Mouse (Mus musculus) C2C12 (cell line): ENCODE measurements at regions not wholly inside any gene's neighbourhood (a gene's known extent, or its start where the extent isn't known, plus 50 kb on each side); places are given as distances from the start of the nearest gene placed in this dataset.

Source experiments
- H3K27me3 ChIP-seq: one replicate; pipeline ENCODE4 v1.6.1; 2011; ENCODE audit not compliant: control insufficient read depth, insufficient read depth, insufficient read length
- H3K36me3 ChIP-seq: one replicate; pipeline ENCODE4 v1.6.1; 2011; ENCODE audit not compliant: control insufficient read depth, insufficient read depth
- H3K4me3 ChIP-seq: one replicate; pipeline ENCODE4 v1.5.1; 2011; ENCODE audit warnings: mild to moderate bottlenecking, control low read depth; ENCODE audit not compliant: poor library complexity, insufficient read depth, severe bottlenecking
- H3K79me2 ChIP-seq: one replicate; pipeline ENCODE4 v1.6.1; 2011; ENCODE audit not compliant: control insufficient read depth, insufficient read depth
- H3K79me3 ChIP-seq: one replicate; pipeline ENCODE4 v1.6.1; 2011; ENCODE audit warnings: low read depth, control low read depth
- H3ac ChIP-seq: one replicate; pipeline ENCODE3; 2011; ENCODE audit warnings: low read depth; ENCODE audit not compliant: control insufficient read depth, insufficient read length
- CEBPB ChIP-seq: IDR thresholded peaks from one replicate; pipeline ENCODE4 v1.6.1; 2011; ENCODE audit warnings: low read depth, mild to moderate bottlenecking, control low read depth, moderate library complexity
- CTCF ChIP-seq: IDR thresholded peaks from one replicate; pipeline ENCODE4 v1.5.1; 2011; ENCODE audit not compliant: control insufficient read depth, insufficient read depth, insufficient read length
- FOSL1 ChIP-seq: IDR thresholded peaks from one replicate; pipeline ENCODE4 v1.8.0; 2011; ENCODE audit warnings: mild to moderate bottlenecking, low read length; ENCODE audit not compliant: poor library complexity, insufficient read depth, severe bottlenecking
- MAX ChIP-seq: IDR thresholded peaks from one replicate; pipeline ENCODE4 v1.6.1; 2011; ENCODE audit warnings: mild to moderate bottlenecking, control low read depth
- MYOD1 ChIP-seq: IDR thresholded peaks from one replicate; pipeline ENCODE4 v1.6.1; 2011; ENCODE audit warnings: low read depth; ENCODE audit not compliant: control insufficient read depth, insufficient read length
- MYOG ChIP-seq: IDR thresholded peaks from one replicate; pipeline ENCODE4 v1.6.1; 2011; ENCODE audit not compliant: control insufficient read depth, insufficient read length; ENCODE audit errors: extremely low read depth
- USF1 ChIP-seq: IDR thresholded peaks from one replicate; pipeline ENCODE4 v1.6.1; 2011; ENCODE audit warnings: low read depth, mild to moderate bottlenecking, control low read depth, moderate library complexity

GRCm38 (mm10) chr11:23097223-23097490 lies 89.8 kb downstream of the Fam161a start:
- Histone ChIP-seq H3K36me3 (no peaks in the 10 kb centered on the region), H3ac (no peak overlapping the region), H3K27me3 (no peaks in the 10 kb centered on the region), H3K79me2 (no peaks in the 10 kb centered on the region), H3K79me3 (no peaks in the 10 kb centered on the region), H3K4me3 (no peak overlapping the region)
- TF ChIP-seq MAX (no peak), CEBPB (no peak), USF1 (no peak), MYOD1 (no peak), CTCF (no peak), MYOG (no peak), FOSL1 (no peak)

GRCm38 (mm10) chr11:23114636-23115035 lies 107.3 kb downstream of the Fam161a start:
- Histone ChIP-seq H3K79me3 (no peaks in the 10 kb centered on the region), H3K27me3 (no peaks in the 10 kb centered on the region)

GRCm38 (mm10) chr11:23120533-23121210 lies 113.3 kb downstream of the Fam161a start:
- TF ChIP-seq MAX (no peak), USF1 (no peak), CTCF (no peak), FOSL1 (no peak), MYOD1 (no peak), MYOG (no peak), CEBPB (no peak)
- Histone ChIP-seq H3K27me3 (no peaks in the 10 kb centered on the region), H3K4me3 (no peak overlapping the region), H3ac (no peak overlapping the region), H3K36me3 (no peaks in the 10 kb centered on the region), H3K79me2 (no peaks in the 10 kb centered on the region), H3K79me3 (no peaks in the 10 kb centered on the region)

More at GRCm38 (mm10) chr11:23114636-23115035, 107.3 kb downstream of the Fam161a start:
- Histone ChIP-seq H3K79me2 (no peaks in the 10 kb centered on the region), H3K36me3 (no peaks in the 10 kb centered on the region), H3K4me3 (no peak overlapping the region), H3ac (no peak overlapping the region)
- TF ChIP-seq MAX (no peak), MYOG (no peak), USF1 (no peak), CEBPB (no peak), MYOD1 (no peak), CTCF (no peak), FOSL1 (no peak)

- H3K79me2 ChIP-seq = no peaks in the 10 kb centered on the region
- no peaks in the 10 kb centered on the region for H3K79me3 ChIP-seq
- TF ChIP-seq CTCF = no peak
- TF ChIP-seq MYOG = no peak
- H3K27me3 ChIP-seq = no peaks in the 10 kb centered on the region
- no peak overlapping the region for H3ac ChIP-seq
- H3K36me3 ChIP-seq = no peaks in the 10 kb centered on the region
- no peak overlapping the region for H3K4me3 ChIP-seq
These were observed 117.0 kb downstream of the Fam161a start for GRCm38 (mm10) chr11:23124198-23124951.

- Histone ChIP-seq H3K36me3 (no peaks in the 10 kb centered on the region), H3K79me2 (no peaks in the 10 kb centered on the region), H3K79me3 (no peaks in the 10 kb centered on the region), H3K27me3 (no peaks in the 10 kb centered on the region), H3ac (no peak overlapping the region), H3K4me3 (no peak overlapping the region)
- no peak for TF ChIP-seq MAX
- TF ChIP-seq MYOD1 = no peak
- no peak for TF ChIP-seq CEBPB
- no peak for TF ChIP-seq MYOG
- TF ChIP-seq CTCF = no peak
- TF ChIP-seq USF1 = no peak
- TF ChIP-seq FOSL1 = no peak
These were observed 123.8 kb downstream of the Fam161a start for GRCm38 (mm10) chr11:23131122-23131521.

DNA sequence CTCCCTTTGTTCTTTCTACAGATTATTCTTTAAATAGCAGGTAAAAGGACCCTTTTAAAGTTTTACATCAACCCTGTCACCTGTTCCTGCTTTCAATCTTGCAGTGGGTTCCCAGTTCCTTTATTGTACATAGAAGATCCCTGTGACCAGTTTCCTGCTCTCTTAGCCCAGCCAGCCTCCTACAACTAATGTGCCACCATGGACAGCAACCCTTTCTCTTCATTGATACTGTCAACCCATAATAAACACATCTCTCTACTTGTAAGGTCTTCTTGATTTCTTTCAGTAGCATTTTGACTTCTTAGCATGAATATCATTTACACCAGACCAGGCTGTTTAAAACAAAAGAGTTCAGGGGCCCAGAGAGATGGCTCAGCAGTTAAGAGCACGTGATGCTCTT lies 124.2 kb upstream of the Xpo1 start:
- no peaks in the 10 kb centered on the region for H3K36me3 ChIP-seq

More for the DNA sequence above, 124.2 kb upstream of the Xpo1 start:
- Histone ChIP-seq H3K4me3 (no peak overlapping the region), H3ac (no peak overlapping the region), H3K79me2 (no peaks in the 10 kb centered on the region), H3K27me3 (no peaks in the 10 kb centered on the region), H3K79me3 (no peaks in the 10 kb centered on the region)
- TF ChIP-seq MAX (no peak), USF1 (no peak), CTCF (no peak), FOSL1 (no peak)
